Mouse (Mus musculus): ENCODE results near the gene Ap1b1.

Ap1b1 gene

GRCm38 (mm10) chr11:4984249-4984648 is 2.4 kb upstream of the Ap1b1 start:
- no peak for DNase-seq (ENCODE audit: low read depth in 1 of 2, low spot score in 2 of 2)

GRCm38 (mm10) chr11:4984799-4985198 is 1.8 kb upstream of the Ap1b1 start:
- no peak for DNase-seq (ENCODE audit: low read depth in 1 of 2, low spot score in 2 of 2)

- DNase-seq (ENCODE audit: low read depth in 1 of 2, low spot score in 2 of 2), result no peak
These were observed 846 bp downstream of the Ap1b1 start for GRCm38 (mm10) chr11:4987487-4987852.

GRCm38 (mm10) chr11:4989187-4989586 is 2.6 kb downstream of the Ap1b1 start:
- no peak for DNase-seq (ENCODE audit: low read depth in 1 of 2, low spot score in 2 of 2)

- DNase-seq (ENCODE audit: low read depth in 1 of 2, low spot score in 2 of 2), result no peak
These were observed 5.8 kb downstream of the Ap1b1 start for GRCm38 (mm10) chr11:4992471-4992870.

GRCm38 (mm10) chr11:4995676-4996075 is 9.1 kb downstream of the Ap1b1 start:
- no peak for DNase-seq (ENCODE audit: low read depth in 1 of 2, low spot score in 2 of 2)

GRCm38 (mm10) chr11:4996621-4997199 is 10.1 kb downstream of the Ap1b1 start:
- no peak for DNase-seq (ENCODE audit: low read depth in 1 of 2, low spot score in 2 of 2)

GRCm38 (mm10) chr11:4998352-4998751 is 11.7 kb downstream of the Ap1b1 start:
- DNase-seq (ENCODE audit: low read depth in 1 of 2, low spot score in 2 of 2), result no peak

GRCm38 (mm10) chr11:4998762-4999161 is 12.1 kb downstream of the Ap1b1 start:
- DNase-seq (ENCODE audit: low read depth in 1 of 2, low spot score in 2 of 2), result no peak

GRCm38 (mm10) chr11:5000241-5000640 is 13.6 kb downstream of the Ap1b1 start:
- no peak for DNase-seq (ENCODE audit: low read depth in 1 of 2, low spot score in 2 of 2)

- no peak for DNase-seq (ENCODE audit: low read depth in 1 of 2, low spot score in 2 of 2)
These were observed 16.2 kb downstream of the Ap1b1 start for GRCm38 (mm10) chr11:5002826-5003225.

- no peak for DNase-seq (ENCODE audit: low read depth in 1 of 2, low spot score in 2 of 2)
These were observed 18.9 kb downstream of the Ap1b1 start for GRCm38 (mm10) chr11:5005528-5005927.

- no peak for DNase-seq (ENCODE audit: low read depth in 1 of 2, low spot score in 2 of 2)
These were observed 20.6 kb downstream of the Ap1b1 start for GRCm38 (mm10) chr11:5007186-5007585.

GRCm38 (mm10) chr11:5008867-5009266 is 22.2 kb downstream of the Ap1b1 start:
- DNase-seq (ENCODE audit: low read depth in 1 of 2, low spot score in 2 of 2), result no peak

- DNase-seq (ENCODE audit: low read depth in 1 of 2, low spot score in 2 of 2), result no peak
These were observed 22.9 kb downstream of the Ap1b1 start for GRCm38 (mm10) chr11:5009354-5010074.

- no peak for DNase-seq (ENCODE audit: low read depth in 1 of 2, low spot score in 2 of 2)
These were observed 23.6 kb downstream of the Ap1b1 start for GRCm38 (mm10) chr11:5010205-5010604.

GRCm38 (mm10) chr11:5011480-5011879 is 24.9 kb downstream of the Ap1b1 start:
- no peak for DNase-seq (ENCODE audit: low read depth in 1 of 2, low spot score in 2 of 2)

GRCm38 (mm10) chr11:5012213-5012715 is 25.6 kb downstream of the Ap1b1 start:
- DNase-seq (ENCODE audit: low read depth in 1 of 2, low spot score in 2 of 2), result no peak

- DNase-seq (ENCODE audit: low read depth in 1 of 2, low spot score in 2 of 2), result no peak
These were observed 29.1 kb downstream of the Ap1b1 start for GRCm38 (mm10) chr11:5015720-5016119.

- DNase-seq (ENCODE audit: low read depth in 1 of 2, low spot score in 2 of 2), result no peak
These were observed 29.7 kb downstream of the Ap1b1 start for GRCm38 (mm10) chr11:5016286-5016685.

GRCm38 (mm10) chr11:5017506-5017905 is 30.9 kb downstream of the Ap1b1 start:
- no peak for DNase-seq (ENCODE audit: low read depth in 1 of 2, low spot score in 2 of 2)

GRCm38 (mm10) chr11:5025108-5025507 is 38.5 kb downstream of the Ap1b1 start:
- DNase-seq (ENCODE audit: low read depth in 1 of 2, low spot score in 2 of 2), result no peak

GRCm38 (mm10) chr11:5028228-5028627 is 41.6 kb downstream of the Ap1b1 start:
- DNase-seq (ENCODE audit: low read depth in 1 of 2, low spot score in 2 of 2), result no peak
